Mouse (Mus musculus) heart, embryonic 12.5 days (tissue): ENCODE results near the gene Dok5. TPM values are rescaled to one million over a fixed set of nuclear protein-coding genes. Genes with fewer than 3 reads are reported as not detected.
A peak's percentile ranks its signal among the peaks of the same experiment; 100 is the strongest.

Experiments
- ATAC-seq: fragments of 200-750 bp; cut with Nextera tagmentation; 2 replicates; pipeline ENCODE4 v1.8.0; 2017; ENCODE audit warnings: moderate TSS enrichment, moderate library complexity; ENCODE audit not compliant: insufficient number of reproducible peaks, low FRiP score
- H3K27ac ChIP-seq: fragments of 300-500 bp; sonication (generic); 2 replicates; pipeline ENCODE4 v1.5.1; 2016; ENCODE audit warnings: mild to moderate bottlenecking, moderate library complexity; ENCODE audit not compliant: poor library complexity, severe bottlenecking
- H3K27me3 ChIP-seq: fragments of 300-500 bp; sonication (generic); replicated peaks from 2 replicates; pipeline ENCODE4 v1.6.1; 2016; ENCODE audit warnings: mild to moderate bottlenecking, moderate library complexity
- H3K36me3 ChIP-seq: fragments of 300-500 bp; sonication (generic); 2 replicates; pipeline ENCODE4 v1.6.1; 2016; ENCODE audit warnings: mild to moderate bottlenecking, moderate library complexity
- H3K4me1 ChIP-seq: fragments of 300-500 bp; sonication (generic); replicated peaks from 2 replicates; pipeline ENCODE4 v1.6.1; 2016; ENCODE audit warnings: mild to moderate bottlenecking
- H3K4me2 ChIP-seq: fragments of 300-500 bp; sonication (generic); 2 replicates; pipeline ENCODE4 v1.6.1; 2016; ENCODE audit warnings: mild to moderate bottlenecking, moderate library complexity
- H3K4me3 ChIP-seq: fragments of 300-500 bp; sonication (generic); 2 replicates; pipeline ENCODE4 v1.5.1; 2016; ENCODE audit warnings: mild to moderate bottlenecking
- H3K9ac ChIP-seq: fragments of 300-500 bp; sonication (generic); 2 replicates; pipeline ENCODE4 v1.6.1; 2016; ENCODE audit warnings: mild to moderate bottlenecking, moderate library complexity
- H3K9me3 ChIP-seq: fragments of 300-500 bp; sonication (generic); replicated peaks from 2 replicates; pipeline ENCODE4 v1.6.1; 2016; ENCODE audit warnings: mild to moderate bottlenecking, moderate library complexity
- WGBS: fragments of 180-500 bp; shearing (Covaris S2); methylation state at CpG from one replicate; pipeline ENCODE4 v1.1.7; 2016; 5-methylcytosine and 5-hydroxymethylcytosine counted together
- polyA plus RNA-seq: library from polyadenylated mRNA; unstranded; fragments of >200 nt; fragmentation: Nextera tagmentation; extraction: Ambion mirVana; gene quantifications from 2 replicates; pipeline ENCODE4 v1.2.1, GENCODE M21; 2016

Gene Dok5
- polyA plus RNA-seq, 1 experiment from 2014 or later = 7.5 TPM

DNA sequence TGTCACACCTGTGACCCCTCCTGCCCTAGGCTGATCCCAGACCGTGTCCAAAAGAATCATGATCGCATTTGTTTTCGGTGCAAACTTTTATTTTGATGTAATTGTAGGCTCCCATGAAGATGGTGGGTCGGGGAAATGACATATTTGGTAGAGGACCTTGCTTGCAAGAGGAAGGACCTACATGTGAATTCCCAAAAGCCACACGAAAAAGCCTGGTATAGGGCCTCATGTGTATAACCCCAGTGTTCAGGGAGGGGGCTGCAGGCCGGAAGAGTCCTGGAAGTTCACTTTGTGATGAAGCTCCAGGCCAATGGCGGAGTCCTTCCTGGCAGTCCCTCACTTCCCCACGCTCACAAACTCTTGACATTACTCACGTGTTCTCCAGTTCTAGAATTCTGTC, 7.3 kb downstream of the Dok5 start:
- Histone ChIP-seq H3K9me3 (no peaks in the 10 kb centered on the region), H3K4me1 (peaks cover 30% of the 10 kb centered on the region), H3K27me3 (no peaks in the 10 kb centered on the region), H3K4me2 (no peak overlapping the region), H3K27ac (no peak overlapping the region), H3K36me3 (no peaks in the 10 kb centered on the region), H3K4me3 (no peak overlapping the region), H3K9ac (no peak overlapping the region)
- 88% methylated on average over 9 of the region's 9 CpGs for WGBS
- no peak for ATAC-seq

DNA sequence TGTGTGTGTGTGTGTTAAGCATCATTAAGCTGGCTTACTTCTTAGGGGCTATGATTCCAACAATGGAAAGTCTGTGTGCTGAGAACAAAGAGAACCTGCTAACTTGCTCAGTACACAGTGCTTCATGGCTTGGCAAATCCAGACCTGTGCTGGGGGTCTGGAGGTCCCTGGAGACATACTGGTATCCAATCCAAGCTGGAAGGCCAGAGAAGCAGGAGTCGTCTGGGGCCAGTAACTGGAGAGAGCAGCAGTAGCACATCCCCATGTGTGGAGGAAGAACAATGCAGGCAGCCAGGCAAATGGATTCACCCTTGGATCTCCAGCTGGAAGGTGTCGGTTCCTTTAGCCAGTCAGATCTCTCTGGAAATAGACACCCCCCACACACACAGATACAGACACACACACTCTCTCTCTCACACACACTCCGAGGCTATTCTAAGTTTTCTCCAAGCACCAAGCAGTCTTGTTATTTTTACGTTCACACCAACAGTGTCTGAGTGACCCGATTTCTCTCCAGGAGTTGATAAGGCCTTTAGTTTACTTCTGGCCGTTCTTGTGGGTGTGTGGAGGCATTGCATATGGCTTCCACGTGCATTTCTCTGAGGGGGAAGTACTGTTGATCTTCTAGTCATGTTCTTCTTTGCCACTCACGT, 8.2 kb downstream of the Dok5 start:
- no peak for ATAC-seq
- Histone ChIP-seq H3K4me1 (peaks cover 37% of the 10 kb centered on the region), H3K9me3 (no peaks in the 10 kb centered on the region), H3K9ac (no peak overlapping the region), H3K27ac (no peak overlapping the region), H3K36me3 (no peaks in the 10 kb centered on the region), H3K4me3 (no peak overlapping the region), H3K27me3 (no peaks in the 10 kb centered on the region), H3K4me2 (no peak overlapping the region)
- 24% methylated on average over 8 of the region's 8 CpGs for WGBS

DNA sequence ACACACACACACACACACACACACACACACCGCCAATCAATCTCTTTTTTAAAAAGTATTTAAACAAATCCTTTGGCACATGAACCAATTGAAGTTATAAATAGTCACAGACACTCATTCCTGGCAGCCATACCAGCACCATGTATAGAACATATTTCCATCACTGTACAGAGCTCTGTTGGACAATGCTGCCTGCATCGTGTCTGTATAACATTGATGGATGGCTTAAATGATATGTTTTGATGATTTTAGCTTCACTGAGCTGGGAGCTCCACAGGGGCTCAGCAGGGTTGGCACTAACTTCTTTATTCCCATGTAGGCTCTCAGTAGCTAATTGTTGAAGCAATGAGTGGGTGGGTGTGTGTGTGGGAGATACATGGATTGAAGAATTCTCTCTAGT, 11.9 kb downstream of the Dok5 start:
- H3K36me3 ChIP-seq = no peaks in the 10 kb centered on the region
- 0 out of 2 replicates have a peak, but pooled peaks cover 4% of the 10 kb centered on the region for H3K9me3 ChIP-seq
- no peak overlapping the region for H3K27ac ChIP-seq
- no peak for ATAC-seq
- no peak overlapping the region for H3K4me3 ChIP-seq
- 71% methylated on average over 2 of the region's 2 CpGs for WGBS
- H3K9ac ChIP-seq = no peak overlapping the region
- H3K27me3 ChIP-seq = no peaks in the 10 kb centered on the region
- peaks cover 29% of the 10 kb centered on the region for H3K4me1 ChIP-seq
- no peak overlapping the region for H3K4me2 ChIP-seq

GRCm38 (mm10) chr2:170748901-170749300, 17.3 kb downstream of the Dok5 start:
- H3K9ac ChIP-seq = no peak overlapping the region
- H3K4me3 ChIP-seq = no peak overlapping the region
- peaks cover 31% of the 10 kb centered on the region for H3K4me1 ChIP-seq
- no peak for ATAC-seq
- no peaks in the 10 kb centered on the region for H3K36me3 ChIP-seq
- H3K27me3 ChIP-seq = no peaks in the 10 kb centered on the region
- no peak overlapping the region for H3K4me2 ChIP-seq
- H3K9me3 ChIP-seq = 0 out of 2 replicates have a peak, but pooled peaks cover 4% of the 10 kb centered on the region
- WGBS = 84% methylated on average over 3 of the region's 3 CpGs
- H3K27ac ChIP-seq = no peak overlapping the region

DNA sequence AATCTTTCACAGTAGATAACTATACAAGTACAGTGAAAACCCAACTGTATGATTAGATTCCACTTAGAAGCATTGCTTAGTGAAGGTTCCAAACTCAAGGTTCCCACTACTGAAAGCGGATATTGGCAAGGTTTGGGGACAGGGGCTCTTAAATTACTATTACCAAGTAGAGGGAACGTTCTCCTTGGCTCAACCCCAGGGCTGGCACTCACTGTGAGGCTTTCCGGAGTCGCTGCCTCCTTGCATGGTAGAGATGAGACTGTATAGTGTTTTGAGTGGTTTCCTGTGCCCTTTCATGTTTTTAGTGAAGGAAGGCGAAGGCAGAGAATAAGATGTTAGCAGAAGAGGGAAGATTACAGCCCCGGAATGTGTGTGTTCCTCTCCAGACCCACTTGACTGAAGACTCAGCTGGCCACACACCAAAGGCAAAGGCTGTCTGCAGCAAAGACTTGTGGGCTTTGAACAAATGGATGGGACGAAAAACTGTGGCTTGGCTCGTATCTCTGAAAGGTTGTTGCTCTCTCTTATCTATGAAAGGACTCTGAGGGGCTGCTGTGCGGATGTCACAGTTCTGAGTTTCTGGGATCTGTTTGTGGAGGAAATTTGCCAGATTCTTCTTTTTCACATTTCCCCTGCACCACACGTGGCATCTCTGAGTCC, 20.7 kb downstream of the Dok5 start:
- Histone ChIP-seq H3K4me2 (peak overlapping the region; percentile 12; the same call in 1 of the 2 replicates), H3K27me3 (no peaks in the 10 kb centered on the region), H3K36me3 (no peaks in the 10 kb centered on the region), H3K9me3 (no peaks in the 10 kb centered on the region), H3K9ac (no peak overlapping the region), H3K27ac (no peak overlapping the region), H3K4me1 (peaks cover 40% of the 10 kb centered on the region), H3K4me3 (no peak overlapping the region)
- no peak for ATAC-seq
- WGBS = 28% methylated on average over 10 of the region's 10 CpGs

DNA sequence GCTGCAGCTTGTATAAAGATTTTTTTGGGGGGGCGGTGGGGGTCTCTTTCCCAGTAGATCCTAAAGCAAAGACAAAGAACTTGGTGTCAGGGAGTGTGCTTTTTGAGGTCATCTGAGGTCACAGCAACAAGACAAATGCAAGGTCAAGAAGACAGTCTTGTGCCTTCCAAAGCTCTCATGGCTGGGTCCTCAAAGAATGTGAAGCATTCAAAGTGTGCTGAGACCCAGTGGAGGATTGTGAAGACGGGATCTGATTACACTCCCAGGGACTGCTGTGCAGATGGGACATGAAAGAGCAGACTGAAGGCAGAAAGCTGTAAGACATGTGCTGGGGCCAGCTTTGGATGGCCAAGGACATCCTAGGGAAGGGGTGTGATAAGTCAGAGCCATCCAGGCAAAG, 24.2 kb downstream of the Dok5 start:
- Histone ChIP-seq H3K27ac (no peak overlapping the region), H3K9me3 (no peaks in the 10 kb centered on the region), H3K4me1 (peaks cover 43% of the 10 kb centered on the region), H3K4me3 (no peak overlapping the region), H3K36me3 (no peaks in the 10 kb centered on the region), H3K9ac (no peak overlapping the region), H3K27me3 (no peaks in the 10 kb centered on the region), H3K4me2 (no peak overlapping the region)
- WGBS = 54% methylated on average over 2 of the region's 2 CpGs
- ATAC-seq = no peak

GRCm38 (mm10) chr2:170756667-170757066, 25.1 kb downstream of the Dok5 start:
- no peak overlapping the region for H3K9ac ChIP-seq
- no peak for ATAC-seq
- no peak overlapping the region for H3K27ac ChIP-seq
- H3K4me3 ChIP-seq = no peak overlapping the region
- H3K36me3 ChIP-seq = no peaks in the 10 kb centered on the region
- peaks cover 42% of the 10 kb centered on the region for H3K4me1 ChIP-seq
- no peaks in the 10 kb centered on the region for H3K27me3 ChIP-seq
- H3K4me2 ChIP-seq = no peak overlapping the region
- H3K9me3 ChIP-seq = no peaks in the 10 kb centered on the region
- WGBS = 74% methylated on average over 7 of the region's 7 CpGs

DNA sequence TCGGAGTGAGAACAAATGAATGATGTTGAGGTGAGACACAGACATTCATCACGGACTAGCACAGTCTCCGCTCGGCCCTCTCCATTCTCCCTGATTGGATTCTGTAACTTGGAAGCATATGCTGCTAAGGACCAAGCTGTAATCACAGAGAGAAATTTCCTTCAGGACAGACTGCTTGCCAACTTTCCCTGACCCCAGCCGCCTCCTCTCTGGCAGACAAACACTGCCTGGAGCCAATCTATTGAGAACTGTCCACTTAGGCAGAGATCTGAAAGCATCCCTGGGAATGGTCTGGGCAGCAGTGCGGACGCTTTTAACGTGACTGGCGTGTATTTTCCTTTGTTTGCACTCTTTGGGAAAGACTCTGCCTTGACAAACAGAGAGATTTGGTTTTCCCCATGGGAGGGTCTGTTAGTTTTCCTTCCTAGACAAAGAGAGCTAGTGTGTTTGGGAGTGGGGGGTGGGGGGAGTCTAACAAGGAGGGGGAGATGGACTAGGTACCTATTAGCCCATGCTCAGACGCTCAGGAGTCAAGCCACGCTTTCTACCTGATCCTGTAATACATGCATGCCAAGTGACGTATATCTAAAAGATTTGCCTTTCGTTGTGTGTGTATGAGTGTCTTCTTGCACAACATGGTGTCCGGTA, 25.7 kb downstream of the Dok5 start:
- no peaks in the 10 kb centered on the region for H3K36me3 ChIP-seq
- no peaks in the 10 kb centered on the region for H3K27me3 ChIP-seq
- no peak overlapping the region for H3K4me2 ChIP-seq
- WGBS = 57% methylated on average over 14 of the region's 14 CpGs
- H3K4me1 ChIP-seq = peaks cover 35% of the 10 kb centered on the region
- ATAC-seq = no peak
- H3K27ac ChIP-seq = no peak overlapping the region
- no peak overlapping the region for H3K4me3 ChIP-seq
- no peaks in the 10 kb centered on the region for H3K9me3 ChIP-seq
- no peak overlapping the region for H3K9ac ChIP-seq

- Histone ChIP-seq H3K9me3 (no peaks in the 10 kb centered on the region), H3K36me3 (no peaks in the 10 kb centered on the region), H3K27me3 (no peaks in the 10 kb centered on the region), H3K4me3 (no peak overlapping the region), H3K4me1 (peaks cover 26% of the 10 kb centered on the region), H3K9ac (no peak overlapping the region), H3K27ac (no peak overlapping the region), H3K4me2 (no peak overlapping the region)
- 81% methylated on average over 5 of the region's 5 CpGs for WGBS
- ATAC-seq = no peak
Measured at GRCm38 (mm10) chr2:170758201-170758600, 26.6 kb downstream of the Dok5 start.

GRCm38 (mm10) chr2:170764704-170765103, 33.1 kb downstream of the Dok5 start:
- WGBS = 69% methylated on average over 3 of the region's 3 CpGs
- Histone ChIP-seq H3K9me3 (no peaks in the 10 kb centered on the region), H3K36me3 (no peaks in the 10 kb centered on the region), H3K4me2 (no peak overlapping the region), H3K4me3 (no peak overlapping the region), H3K9ac (no peak overlapping the region), H3K27ac (no peak overlapping the region), H3K4me1 (peaks cover 14% of the 10 kb centered on the region), H3K27me3 (no peaks in the 10 kb centered on the region)
- no peak for ATAC-seq

DNA sequence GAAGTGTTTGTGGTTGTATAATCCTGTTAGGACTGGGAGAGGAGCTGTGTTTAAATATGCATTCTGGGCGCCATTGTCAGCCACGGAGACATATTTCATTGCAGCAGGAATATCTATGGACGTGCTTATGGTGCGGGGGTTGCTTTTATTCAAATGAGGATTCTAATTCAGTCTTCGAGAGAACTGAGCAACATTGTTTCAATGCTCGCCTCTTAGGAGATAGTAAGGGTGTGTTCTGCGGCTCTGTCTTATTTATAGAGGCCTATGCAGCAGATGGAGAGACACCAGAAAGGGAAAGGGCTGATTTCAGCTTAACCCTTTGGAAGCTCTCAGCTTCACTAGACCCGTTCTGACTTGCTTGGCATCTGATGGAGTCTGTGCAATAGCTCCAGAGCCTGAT, 35.6 kb downstream of the Dok5 start:
- H3K36me3 ChIP-seq = no peaks in the 10 kb centered on the region
- H3K4me2 ChIP-seq = no peak overlapping the region
- ATAC-seq = no peak
- H3K9ac ChIP-seq = no peak overlapping the region
- peaks cover 14% of the 10 kb centered on the region for H3K4me1 ChIP-seq
- no peak overlapping the region for H3K4me3 ChIP-seq
- H3K27me3 ChIP-seq = no peaks in the 10 kb centered on the region
- H3K9me3 ChIP-seq = no peaks in the 10 kb centered on the region
- 38% methylated on average over 8 of the region's 8 CpGs for WGBS
- H3K27ac ChIP-seq = no peak overlapping the region
